Mouse (Mus musculus): Measurements from ENCODE around the gene Slc25a35. TPM values are rescaled to one million over a fixed set of nuclear protein-coding genes. Genes with fewer than 3 reads are reported as not detected.

The Slc25a35 gene
- 1.9 TPM for total RNA-seq (2023)

DNA sequence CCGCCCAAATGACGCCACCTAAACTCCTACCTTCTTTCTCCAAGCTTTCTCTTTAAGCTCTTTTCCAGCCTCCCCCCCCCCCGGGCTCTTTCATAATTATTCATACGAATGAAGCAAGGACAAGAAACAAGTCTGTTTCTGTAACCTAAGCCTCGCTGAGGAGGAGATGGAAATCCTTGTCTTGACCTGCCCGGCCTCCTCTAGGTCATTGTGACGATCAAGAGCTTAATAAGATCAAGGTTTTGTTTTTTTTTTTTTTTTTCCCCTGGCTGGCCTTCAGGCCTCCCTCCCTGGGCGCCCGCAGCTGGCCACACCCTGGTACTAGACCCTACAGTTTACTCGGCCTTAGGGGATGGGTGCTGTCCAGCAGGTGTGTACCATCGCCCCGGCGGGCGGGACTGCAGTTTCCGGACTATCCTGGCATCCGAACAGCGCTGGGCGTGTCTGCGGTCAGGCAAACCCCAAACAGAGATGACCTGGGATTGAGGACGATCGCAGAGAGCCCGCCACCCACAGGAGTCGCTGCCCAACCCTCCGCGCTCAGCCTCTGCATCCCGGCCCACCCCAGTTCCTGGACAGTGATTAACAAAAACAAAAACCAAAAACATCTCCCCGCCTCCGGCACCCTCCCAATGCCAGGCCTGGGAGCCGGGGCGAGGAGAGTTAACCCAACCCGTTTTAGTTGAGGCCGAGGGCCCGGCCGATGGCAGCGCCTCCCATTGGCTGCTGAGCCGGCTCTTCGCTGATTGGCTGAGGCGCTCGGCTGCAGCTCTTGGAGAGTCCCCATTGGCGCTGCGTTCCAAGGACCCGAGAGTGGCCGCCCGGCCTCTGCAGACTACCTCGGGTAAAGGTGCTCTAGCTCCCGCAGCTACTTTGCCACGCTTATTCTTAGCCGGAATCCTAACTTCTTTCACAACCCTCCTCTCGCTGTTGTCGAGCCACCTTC is at the start of gene Slc25a35:
Slc25a35 (plus strand) TSS at position 795 of the 946 bp plus-strand sequence.

DNA sequence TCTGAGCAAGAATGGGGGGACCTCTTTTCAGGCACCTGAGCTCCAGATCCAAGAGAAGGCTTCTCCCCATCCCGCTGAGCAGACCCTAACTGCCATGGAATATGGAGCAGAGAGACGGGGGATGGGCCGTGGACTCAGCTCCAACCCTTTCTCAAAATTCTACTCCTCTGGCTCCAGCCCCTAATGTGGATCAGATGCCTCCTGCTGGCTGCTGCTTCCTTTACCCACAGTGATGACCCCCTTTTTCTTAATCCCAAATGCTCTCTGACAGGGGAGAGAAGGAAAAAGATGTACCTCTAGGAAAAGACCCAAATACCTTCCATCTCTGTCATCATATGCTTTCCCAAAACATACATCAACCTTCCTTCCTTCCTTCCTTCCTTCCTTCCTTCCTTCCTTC is 41.0 kb upstream of the Slc25a35 start, which contains the start of gene Odf4:
Odf4 (minus strand) TSS at position 101 of the 400 bp plus-strand sequence.

DNA sequence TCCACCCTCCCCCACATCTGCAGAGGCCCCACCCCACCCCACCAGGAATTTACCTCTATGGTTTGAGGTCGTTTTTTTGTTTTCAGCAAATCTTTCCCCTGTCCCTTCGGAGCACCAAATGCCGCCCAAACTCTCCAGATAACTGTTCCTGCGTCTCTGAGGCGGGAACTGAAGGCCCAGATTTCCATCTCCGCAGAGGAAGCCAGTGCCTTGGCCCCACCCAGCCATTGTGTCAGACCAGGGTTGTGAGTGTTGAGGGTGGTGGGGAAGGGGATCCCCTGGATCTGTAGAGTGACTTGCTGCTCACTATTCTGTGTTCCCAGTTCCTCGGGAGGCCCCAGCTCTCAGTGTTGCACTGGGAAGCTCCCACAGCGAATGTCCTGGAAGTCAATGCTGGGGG is 10.6 kb upstream of the Slc25a35 start, which contains the start of gene Arhgef15:
Arhgef15 (minus strand) TSS at position 173 of the 400 bp plus-strand sequence.

DNA sequence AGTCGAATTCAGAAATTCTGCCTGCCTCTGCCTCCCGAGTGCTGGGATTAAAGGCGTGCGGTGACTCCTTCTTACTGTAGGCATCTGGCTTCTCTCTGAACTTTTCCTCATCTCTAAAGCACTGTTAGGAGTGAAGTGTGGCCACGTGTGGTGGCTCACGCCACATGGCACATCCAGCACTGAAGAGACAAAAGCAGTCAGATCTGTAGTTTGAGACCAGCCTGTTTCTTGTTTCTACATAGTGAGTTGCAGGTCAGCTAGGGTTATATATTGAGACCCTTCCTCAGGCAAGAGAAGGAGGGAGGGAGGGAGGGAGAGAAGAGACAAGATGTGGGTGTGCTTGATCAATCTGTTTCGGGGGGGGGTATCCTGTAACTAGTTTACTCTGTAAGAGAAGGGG is 7.2 kb downstream of the Slc25a35 start, which contains the start of gene Rangrf:
Rangrf (minus strand) TSS at position 101 of the 400 bp plus-strand sequence.

DNA sequence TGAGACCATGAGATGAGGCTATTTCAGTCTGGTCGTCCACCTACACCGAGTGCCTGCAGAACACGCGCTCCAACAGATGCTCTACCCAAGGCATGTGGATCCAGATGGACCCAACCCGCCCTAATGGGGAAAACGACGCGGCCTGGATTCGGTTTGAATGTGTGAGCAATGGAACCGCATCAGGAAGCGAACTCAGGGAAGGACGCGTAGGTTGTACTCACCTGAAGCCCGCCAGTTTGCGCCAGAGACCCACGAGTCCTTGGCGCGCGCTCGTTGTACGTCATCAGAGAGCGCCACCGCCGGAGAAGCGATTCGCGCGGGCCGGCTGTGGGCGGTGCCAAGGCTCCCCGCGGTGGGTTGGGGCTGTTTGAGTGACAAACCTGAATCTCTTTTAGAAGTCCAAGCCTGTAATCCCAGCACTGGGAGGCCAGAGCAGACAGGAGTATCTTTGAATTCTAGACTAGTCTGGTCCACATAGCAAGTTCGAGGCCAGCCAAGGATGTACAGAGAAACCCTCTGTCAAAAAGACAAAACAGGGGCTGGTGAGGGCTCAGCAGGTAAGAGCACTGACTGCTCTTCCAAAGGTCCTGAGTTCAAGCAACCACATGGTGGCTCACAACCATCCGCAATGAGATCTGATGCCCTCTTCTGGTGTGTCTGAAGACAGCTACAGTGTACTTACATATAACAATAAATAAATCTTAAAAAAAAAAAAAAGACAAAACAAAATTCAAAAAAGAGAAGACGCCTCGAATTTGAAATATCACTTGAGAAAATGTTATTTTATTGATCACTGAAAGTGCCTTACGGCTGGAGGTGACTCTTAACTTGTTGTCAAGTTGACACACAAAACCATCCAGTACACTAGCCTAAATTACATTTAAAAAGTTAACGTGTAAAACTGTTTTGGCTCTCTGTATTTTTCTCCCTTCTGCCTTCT is 40.5 kb downstream of the Slc25a35 start, which contains the start of gene Pfas:
Pfas (minus strand) TSS at position 279 of the 940 bp plus-strand sequence.

DNA sequence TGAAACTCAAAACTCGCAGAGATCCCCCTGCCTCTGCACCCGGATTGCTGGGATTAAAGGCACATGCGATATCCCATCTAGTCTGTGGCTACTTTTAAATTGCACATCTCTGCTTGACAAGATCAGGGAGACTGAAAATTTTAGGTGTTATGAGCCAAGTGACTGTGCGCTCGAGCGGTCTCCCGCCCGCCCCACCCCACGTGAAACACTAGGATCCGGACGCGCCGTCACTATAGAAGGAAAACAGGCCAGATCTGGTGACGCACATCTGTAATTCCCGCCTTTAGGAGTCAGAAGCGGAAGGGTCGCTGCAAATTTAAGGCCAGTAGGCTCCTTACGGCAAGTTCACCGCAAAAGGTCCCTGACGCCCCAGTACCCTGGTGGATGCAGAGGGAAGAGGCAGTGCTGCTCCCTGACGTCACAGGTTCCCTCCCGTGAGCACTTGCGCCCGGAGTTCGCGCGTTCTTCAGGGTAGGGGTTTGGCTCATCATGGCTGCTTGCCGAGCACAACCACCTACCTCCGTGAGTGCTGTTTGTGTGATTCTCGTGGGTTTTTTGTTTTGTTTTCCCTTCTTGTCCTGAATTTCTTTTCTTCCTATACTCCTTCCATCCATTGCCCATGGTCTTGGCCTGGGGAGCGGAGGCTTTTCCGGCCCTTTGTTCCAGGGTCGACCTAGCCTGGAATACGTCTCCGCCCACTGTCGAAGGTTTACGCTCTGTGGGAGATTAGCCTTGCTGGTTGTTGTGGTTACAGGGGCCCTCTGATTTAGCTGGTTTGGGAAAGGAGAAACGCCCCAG is 47.9 kb downstream of the Slc25a35 start, which contains the start of gene Ctc1:
Ctc1 (plus strand) TSS at position 268 of the 798 bp plus-strand sequence.

Other genes starting within 250 kb of the Slc25a35 start
- gene Ndel1, start 96.3 kb upstream of the Slc25a35 start, total RNA-seq (2023), result 74.7 TPM
- gene Rnf222, start 79.6 kb upstream of the Slc25a35 start, total RNA-seq (2023), result not detected
- 3,156 TPM for gene Rpl26, start 66.5 kb upstream of the Slc25a35 start, total RNA-seq (2023)
- not detected for gene Odf4, start 41.0 kb upstream of the Slc25a35 start, total RNA-seq (2023)
- gene Arhgef15, start 10.7 kb upstream of the Slc25a35 start, total RNA-seq (2023), result not detected
- 10.7 TPM for gene Rangrf, start 7.1 kb downstream of the Slc25a35 start, total RNA-seq (2023)
- gene Pfas, start 40.3 kb downstream of the Slc25a35 start, total RNA-seq (2023), result 28.8 TPM
- 22.0 TPM for gene Ctc1, start 47.8 kb downstream of the Slc25a35 start, total RNA-seq (2023)
- gene Aurkb, start 77.5 kb downstream of the Slc25a35 start, total RNA-seq (2023), result 1.1 TPM
- 10.6 TPM for gene Borcs6, start 91.6 kb downstream of the Slc25a35 start, total RNA-seq (2023)
- gene Tmem107, start 102.7 kb downstream of the Slc25a35 start, total RNA-seq (2023), result 3.6 TPM
- 328 TPM for gene Vamp2, start 120.4 kb downstream of the Slc25a35 start, total RNA-seq (2023)
- gene Per1, start 127.1 kb downstream of the Slc25a35 start, total RNA-seq (2023), result 415 TPM
- gene Hes7, start 152.3 kb downstream of the Slc25a35 start, total RNA-seq (2023), result not detected
- not detected for gene 9130213A22Rik, start 154.5 kb downstream of the Slc25a35 start, total RNA-seq (2023)
- gene Aloxe3, start 157.8 kb downstream of the Slc25a35 start, total RNA-seq (2023), result 0.40 TPM
- not detected for gene Alox12b, start 188.9 kb downstream of the Slc25a35 start, total RNA-seq (2023)
- not detected for gene Alox8, start 229.7 kb downstream of the Slc25a35 start, total RNA-seq (2023)